Mouse (Mus musculus): Measurements from ENCODE around the gene Iqgap2.

- TF ChIP-seq CTCF (IDR thresholded peaks at IDR 0.05; ENCODE audit: low read depth, low read length) (no peak), POLR2A (IDR thresholded peaks at IDR 0.05; ENCODE audit: borderline replicate concordance, low read depth, low read length) (no peak)
These were observed 84.5 kb downstream of the Iqgap2 start for GRCm38 (mm10) chr13:95807106-95807750.
